Mouse (Mus musculus): Measurements from ENCODE around the gene Pik3r1. TPM values are rescaled to one million over a fixed set of nuclear protein-coding genes. Genes with fewer than 3 reads are reported as not detected.
A peak's percentile ranks its signal among the peaks of the same experiment; 100 is the strongest.

Gene Pik3r1
- polyA plus RNA-seq, 1 experiment, result 39.7 TPM

DNA sequence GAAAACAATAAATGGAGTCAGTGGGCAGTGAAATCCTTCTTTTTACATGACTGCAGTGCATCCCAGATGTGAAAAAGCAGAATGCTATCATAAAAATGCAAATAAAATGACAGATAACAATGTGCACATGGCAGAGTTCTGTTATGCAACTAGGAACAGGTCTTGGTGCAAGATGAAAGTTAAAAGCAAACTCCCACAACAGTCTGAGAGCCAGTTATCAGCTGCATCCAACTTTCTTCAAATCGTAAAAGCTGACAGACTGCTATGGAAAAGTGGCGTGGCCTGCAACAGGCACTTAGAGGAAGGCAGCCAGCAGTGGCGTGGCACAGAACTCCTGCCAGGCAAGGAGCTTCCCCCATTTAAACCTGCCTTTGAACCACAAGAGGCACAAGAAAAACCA, 2.0 kb downstream of the Pik3r1 start:
- TF ChIP-seq POLR2A (IDR thresholded peaks at IDR 0.05; ENCODE audit: borderline replicate concordance, extremely low read depth, insufficient read depth, insufficient read length, poor library complexity, severe bottlenecking) (no peak), CTCF (IDR thresholded peaks at IDR 0.05; ENCODE audit: borderline replicate concordance, extremely low read depth, insufficient read depth, insufficient read length) (no peak)
- DNase-seq (ENCODE audit: low read depth), result peak; percentile 29

DNA sequence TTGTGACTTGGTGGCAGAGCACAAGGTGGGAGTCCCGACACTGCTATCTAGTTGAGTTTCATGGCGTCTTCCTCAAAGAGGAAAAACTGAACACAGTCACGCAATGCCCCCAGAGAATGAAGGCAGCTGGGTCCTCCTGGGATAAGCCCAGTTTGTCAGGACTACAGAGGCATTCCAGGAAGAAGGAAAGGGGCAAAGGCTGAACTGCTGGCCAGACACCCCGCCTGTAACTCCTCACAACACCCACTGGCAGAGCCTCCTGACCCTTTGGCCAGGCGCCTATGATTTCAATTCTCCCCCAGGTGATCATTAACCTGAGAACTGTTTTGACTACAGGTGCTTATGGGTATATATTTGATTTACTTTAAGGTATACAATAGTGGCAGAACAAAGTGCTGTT, 3.9 kb downstream of the Pik3r1 start:
- no peak for TF ChIP-seq CTCF (IDR thresholded peaks at IDR 0.05; ENCODE audit: borderline replicate concordance, extremely low read depth, insufficient read depth, insufficient read length)
- TF ChIP-seq POLR2A (IDR thresholded peaks at IDR 0.05; ENCODE audit: borderline replicate concordance, extremely low read depth, insufficient read depth, insufficient read length, poor library complexity, severe bottlenecking), result no peak
- no peak for DNase-seq (ENCODE audit: low read depth)

DNA sequence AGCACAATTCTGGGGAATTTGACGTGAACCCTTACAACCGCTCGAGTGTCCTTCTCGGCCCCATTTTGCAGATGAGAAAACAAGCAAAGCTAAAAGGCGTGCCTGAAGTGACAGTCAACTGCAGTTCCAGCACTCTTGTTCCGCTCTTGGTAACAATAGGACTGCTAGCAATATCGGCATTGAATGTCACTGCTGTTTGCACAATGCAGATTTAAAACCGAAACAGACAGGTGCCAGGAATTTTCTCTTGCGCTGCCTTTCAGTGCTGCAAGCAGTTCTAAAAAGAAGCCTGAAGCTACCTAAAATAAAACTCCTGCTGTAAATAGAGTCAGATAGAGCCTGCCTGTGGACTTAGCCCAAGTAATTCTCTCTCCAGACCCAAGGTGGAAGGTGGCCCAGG, 4.3 kb downstream of the Pik3r1 start:
- TF ChIP-seq POLR2A (IDR thresholded peaks at IDR 0.05; ENCODE audit: borderline replicate concordance, extremely low read depth, insufficient read depth, insufficient read length, poor library complexity, severe bottlenecking), result no peak
- TF ChIP-seq CTCF (IDR thresholded peaks at IDR 0.05; ENCODE audit: borderline replicate concordance, extremely low read depth, insufficient read depth, insufficient read length), result no peak
- no peak for DNase-seq (ENCODE audit: low read depth)

DNA sequence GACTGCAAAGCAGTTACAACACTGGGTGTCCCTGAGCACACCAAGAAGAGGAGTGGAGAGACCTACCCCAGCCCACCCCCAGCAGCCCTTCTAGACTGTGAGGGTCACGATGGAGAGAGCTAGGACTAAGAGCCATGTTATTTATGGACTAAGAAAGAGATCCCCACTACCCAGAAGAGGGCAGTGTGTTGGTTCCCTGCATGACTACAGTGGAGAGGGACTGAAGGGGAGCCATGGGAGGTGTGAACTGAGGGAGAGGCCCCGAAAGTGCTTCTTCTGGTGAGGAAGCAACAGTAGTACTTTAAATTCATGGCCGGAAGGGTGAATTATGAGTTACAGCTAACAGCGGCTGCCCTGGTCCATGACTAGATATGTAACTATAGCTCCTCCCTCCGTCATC, 4.9 kb downstream of the Pik3r1 start:
- no peak for TF ChIP-seq CTCF (IDR thresholded peaks at IDR 0.05; ENCODE audit: borderline replicate concordance, extremely low read depth, insufficient read depth, insufficient read length)
- TF ChIP-seq POLR2A (IDR thresholded peaks at IDR 0.05; ENCODE audit: borderline replicate concordance, extremely low read depth, insufficient read depth, insufficient read length, poor library complexity, severe bottlenecking), result no peak

DNA sequence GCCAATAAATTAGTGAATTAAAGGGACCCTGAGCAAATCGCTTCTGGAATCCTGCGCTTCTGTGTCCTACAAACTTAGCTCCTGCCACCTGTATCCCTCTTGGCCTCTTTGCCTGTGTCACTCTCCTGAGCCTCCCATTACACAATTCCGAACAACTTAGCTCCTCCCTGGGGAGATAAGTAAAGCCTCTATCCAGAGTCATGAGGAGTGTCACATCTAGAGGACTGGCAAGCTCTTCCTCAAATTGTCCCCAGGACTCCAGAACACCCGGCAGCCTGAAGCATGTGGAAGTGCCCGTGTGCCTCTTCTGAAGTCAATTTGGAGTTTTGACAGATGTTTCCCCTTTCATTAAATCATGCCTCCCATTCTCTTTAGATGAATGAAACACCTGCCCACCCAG, 6.4 kb downstream of the Pik3r1 start:
- no peak for DNase-seq (ENCODE audit: low read depth)
- TF ChIP-seq CTCF (IDR thresholded peaks at IDR 0.05; ENCODE audit: borderline replicate concordance, extremely low read depth, insufficient read depth, insufficient read length) (no peak), POLR2A (IDR thresholded peaks at IDR 0.05; ENCODE audit: borderline replicate concordance, extremely low read depth, insufficient read depth, insufficient read length, poor library complexity, severe bottlenecking) (no peak)

More for the DNA sequence above, 4.9 kb downstream of the Pik3r1 start:
- DNase-seq (ENCODE audit: low read depth), result no peak

DNA sequence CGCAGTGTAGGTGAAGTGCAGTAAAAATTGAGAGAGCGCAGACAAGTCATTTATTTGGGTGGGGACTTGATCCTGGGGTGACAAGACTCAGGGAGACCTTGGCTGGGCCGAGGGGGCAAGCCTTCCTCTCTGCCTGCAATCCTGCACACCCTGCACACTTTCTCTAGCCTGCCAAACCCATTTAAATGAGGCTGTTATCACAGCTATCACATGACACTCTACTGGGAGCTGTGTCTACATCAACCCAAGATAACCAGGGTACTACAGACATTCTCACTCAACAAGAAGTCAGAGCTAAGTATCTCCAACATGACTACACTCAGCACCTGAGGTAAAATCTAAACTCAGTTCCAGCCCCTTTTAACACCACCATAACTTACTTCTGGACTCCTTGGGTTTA, 7.1 kb downstream of the Pik3r1 start:
- no peak for TF ChIP-seq POLR2A (IDR thresholded peaks at IDR 0.05; ENCODE audit: borderline replicate concordance, extremely low read depth, insufficient read depth, insufficient read length, poor library complexity, severe bottlenecking)
- TF ChIP-seq CTCF (IDR thresholded peaks at IDR 0.05; ENCODE audit: borderline replicate concordance, extremely low read depth, insufficient read depth, insufficient read length), result no peak
- DNase-seq (ENCODE audit: low read depth), result no peak

DNA sequence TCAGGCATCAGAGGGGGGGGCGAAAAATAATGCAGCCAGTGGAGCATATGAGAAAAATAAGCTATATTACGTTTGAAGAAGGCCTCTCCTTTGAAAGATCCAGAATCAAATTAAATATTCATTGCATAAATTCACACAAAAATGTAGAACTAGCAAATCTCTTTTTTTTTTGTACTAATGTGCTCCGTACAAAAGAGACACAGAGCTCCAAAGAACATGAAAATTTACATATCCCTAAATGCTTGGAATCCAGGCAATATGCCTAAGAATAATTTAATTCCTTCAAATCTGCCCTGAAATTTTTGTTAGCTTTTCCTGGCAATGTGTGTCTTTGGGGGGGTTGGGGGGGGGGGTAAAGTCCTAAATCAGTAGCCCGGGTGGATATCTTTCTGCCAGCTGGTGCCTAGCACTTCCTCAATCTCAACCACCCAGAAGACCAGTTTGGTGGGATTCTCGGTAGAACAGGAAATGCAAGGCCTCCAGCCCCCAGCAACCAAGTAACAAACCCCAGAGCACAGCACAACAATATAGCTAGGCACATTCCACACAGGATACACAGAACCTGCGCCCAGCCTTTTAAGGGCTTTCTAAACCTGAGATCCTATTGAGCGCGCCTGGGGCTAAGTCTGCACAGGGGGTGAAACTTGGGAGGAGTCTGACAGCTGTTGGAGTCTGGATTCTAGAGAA, 7.9 kb downstream of the Pik3r1 start:
- TF ChIP-seq POLR2A (IDR thresholded peaks at IDR 0.05; ENCODE audit: borderline replicate concordance, extremely low read depth, insufficient read depth, insufficient read length, poor library complexity, severe bottlenecking), result no peak
- no peak for TF ChIP-seq CTCF (IDR thresholded peaks at IDR 0.05; ENCODE audit: borderline replicate concordance, extremely low read depth, insufficient read depth, insufficient read length)
- DNase-seq (ENCODE audit: low read depth), result peak; percentile 31

DNA sequence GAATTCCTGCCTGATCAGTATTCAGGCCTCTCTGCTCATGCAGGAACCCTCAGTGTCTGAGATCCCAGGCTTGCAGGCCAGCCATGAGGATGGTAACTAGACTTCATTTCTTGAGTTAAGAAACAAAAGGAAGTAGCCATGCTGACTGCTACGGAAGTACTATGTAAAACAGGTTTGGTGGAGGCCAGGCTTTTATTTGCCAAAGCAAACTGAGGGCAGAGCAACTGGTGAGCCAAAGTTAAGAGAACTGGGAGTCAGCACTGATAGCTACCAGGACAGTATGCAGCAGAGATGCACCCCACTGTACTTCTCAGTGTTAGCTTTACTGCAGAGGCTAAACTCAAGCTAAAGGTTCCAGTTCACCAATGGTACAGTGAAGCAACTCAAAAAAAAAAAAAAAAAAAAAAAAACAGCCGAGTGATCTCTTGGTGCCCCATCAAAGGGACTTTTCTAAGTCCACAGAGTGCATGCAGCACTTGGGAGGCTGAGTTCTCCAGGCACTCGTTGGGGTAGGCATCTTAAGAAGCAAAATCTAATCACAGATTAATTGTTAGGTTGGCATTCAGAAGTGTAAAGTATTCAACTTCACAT, 8.6 kb downstream of the Pik3r1 start:
- no peak for TF ChIP-seq POLR2A (IDR thresholded peaks at IDR 0.05; ENCODE audit: borderline replicate concordance, extremely low read depth, insufficient read depth, insufficient read length, poor library complexity, severe bottlenecking)
- TF ChIP-seq CTCF (IDR thresholded peaks at IDR 0.05; ENCODE audit: borderline replicate concordance, extremely low read depth, insufficient read depth, insufficient read length), result no peak
- peak; percentile 59 for DNase-seq (ENCODE audit: low read depth)

DNA sequence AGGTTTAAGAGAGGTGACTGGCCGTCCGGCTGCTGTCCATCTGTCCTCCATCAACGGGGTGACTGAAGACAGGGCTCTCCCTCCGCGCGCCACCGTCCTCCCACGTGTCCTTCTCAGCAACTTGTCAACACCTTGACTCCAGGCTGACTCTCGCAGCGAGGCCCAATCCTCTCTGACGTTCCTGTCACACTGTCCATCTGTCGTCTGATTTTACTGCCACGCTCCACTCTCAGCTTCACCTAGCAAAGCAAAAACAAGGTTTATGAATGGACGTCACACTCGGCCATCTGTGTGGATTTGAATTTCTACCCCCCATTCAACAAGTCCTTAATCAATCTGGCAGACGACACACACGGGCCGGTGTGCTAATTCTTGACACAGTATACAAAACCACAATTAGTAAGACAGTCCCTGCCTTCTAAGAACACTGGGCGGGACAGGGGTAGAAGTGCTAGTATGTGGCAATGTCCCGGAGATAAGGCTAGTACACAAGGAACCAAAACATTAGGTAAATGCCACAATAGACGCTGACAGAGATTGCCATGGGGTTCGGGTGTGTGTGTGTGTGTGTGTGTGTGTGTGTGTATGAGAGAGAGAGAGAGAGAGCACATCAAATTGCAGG, 10.1 kb downstream of the Pik3r1 start:
- TF ChIP-seq POLR2A (IDR thresholded peaks at IDR 0.05; ENCODE audit: borderline replicate concordance, extremely low read depth, insufficient read depth, insufficient read length, poor library complexity, severe bottlenecking) (no peak), CTCF (IDR thresholded peaks at IDR 0.05; ENCODE audit: borderline replicate concordance, extremely low read depth, insufficient read depth, insufficient read length) (no peak)
- DNase-seq (ENCODE audit: low read depth), result peak; percentile 80

DNA sequence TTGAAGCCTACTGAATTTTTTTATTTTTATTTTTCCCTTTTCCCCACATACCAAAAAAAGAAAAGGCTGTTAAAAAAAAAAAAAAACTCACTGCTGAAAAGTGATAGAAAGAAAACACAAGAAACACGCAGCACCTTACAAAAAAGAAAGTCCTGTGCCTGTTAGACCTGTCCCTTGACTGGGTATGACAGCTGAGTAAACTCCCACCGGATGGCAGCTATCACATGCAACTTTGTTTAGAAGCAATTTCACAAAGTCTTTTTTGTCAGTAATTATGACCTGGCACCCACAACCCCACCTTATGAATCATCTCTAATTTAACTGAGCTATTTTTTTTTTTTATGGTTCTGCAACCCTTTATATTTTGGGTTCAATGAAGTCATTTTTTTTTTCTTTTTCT, 12.8 kb downstream of the Pik3r1 start:
- TF ChIP-seq POLR2A (IDR thresholded peaks at IDR 0.05; ENCODE audit: borderline replicate concordance, extremely low read depth, insufficient read depth, insufficient read length, poor library complexity, severe bottlenecking) (no peak), CTCF (IDR thresholded peaks at IDR 0.05; ENCODE audit: borderline replicate concordance, extremely low read depth, insufficient read depth, insufficient read length) (no peak)
- no peak for DNase-seq (ENCODE audit: low read depth)

DNA sequence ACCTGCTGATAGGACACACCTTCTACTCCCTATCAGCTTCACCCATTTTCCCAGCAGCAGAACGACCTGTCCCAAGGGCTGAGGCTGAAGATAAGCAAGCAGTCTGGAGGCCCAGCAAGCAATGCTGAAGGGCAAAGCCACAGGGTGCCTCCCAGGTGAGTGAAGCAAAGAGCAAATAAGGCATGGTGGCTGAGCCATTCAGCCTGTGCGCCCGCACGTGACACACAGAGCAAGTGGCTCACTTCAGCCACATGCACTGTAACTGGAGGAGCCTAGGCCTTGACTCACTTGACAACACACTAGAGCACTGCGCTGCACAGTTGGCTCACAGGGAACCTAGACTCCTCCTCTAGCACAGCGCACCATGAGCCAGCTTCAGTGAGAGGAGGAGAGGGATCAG, 14.4 kb downstream of the Pik3r1 start:
- TF ChIP-seq CTCF (IDR thresholded peaks at IDR 0.05; ENCODE audit: borderline replicate concordance, extremely low read depth, insufficient read depth, insufficient read length) (no peak), POLR2A (IDR thresholded peaks at IDR 0.05; ENCODE audit: borderline replicate concordance, extremely low read depth, insufficient read depth, insufficient read length, poor library complexity, severe bottlenecking) (no peak)
- no peak for DNase-seq (ENCODE audit: low read depth)

DNA sequence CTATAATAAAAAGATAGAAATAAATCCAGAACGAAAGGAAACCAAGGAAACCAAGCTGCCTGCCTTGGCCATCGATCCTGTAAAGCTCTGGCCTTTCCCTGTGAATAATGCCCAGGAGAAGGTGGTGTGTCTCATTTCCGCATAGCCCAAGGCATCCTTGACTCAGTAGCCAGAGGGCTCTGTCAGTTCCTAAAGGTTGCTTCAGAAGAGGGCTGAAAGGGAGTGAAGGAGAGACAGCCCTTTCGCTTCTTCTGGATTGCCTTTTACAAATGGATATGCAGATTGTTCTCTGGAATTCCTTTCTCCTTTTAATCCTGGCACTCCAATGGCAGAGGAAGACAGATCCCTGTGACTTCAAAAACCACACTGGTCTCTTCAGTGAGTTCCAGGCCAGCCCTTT, 16.2 kb downstream of the Pik3r1 start:
- no peak for DNase-seq (ENCODE audit: low read depth)
- TF ChIP-seq POLR2A (IDR thresholded peaks at IDR 0.05; ENCODE audit: borderline replicate concordance, extremely low read depth, insufficient read depth, insufficient read length, poor library complexity, severe bottlenecking) (no peak), CTCF (IDR thresholded peaks at IDR 0.05; ENCODE audit: borderline replicate concordance, extremely low read depth, insufficient read depth, insufficient read length) (no peak)

Data from brain, embryonic 14.5 days (tissue).